Mouse (Mus musculus) liver, adult 2 months (tissue): ENCODE measurements around the gene Anks1b.

Experiments
- CTCF ChIP-seq: fragments of 200-500 bp; IDR thresholded peaks from 2 replicates; pipeline ENCODE4 v1.5.1; 2011; ENCODE audit warnings: low read depth, low read length, control low read depth
- POLR2A ChIP-seq: fragments of 200-500 bp; IDR thresholded peaks from 2 replicates; pipeline ENCODE4 v1.6.1; 2011; ENCODE audit warnings: low read length, control low read depth; ENCODE audit not compliant: insufficient read depth; ENCODE audit errors: extremely low read depth

DNA sequence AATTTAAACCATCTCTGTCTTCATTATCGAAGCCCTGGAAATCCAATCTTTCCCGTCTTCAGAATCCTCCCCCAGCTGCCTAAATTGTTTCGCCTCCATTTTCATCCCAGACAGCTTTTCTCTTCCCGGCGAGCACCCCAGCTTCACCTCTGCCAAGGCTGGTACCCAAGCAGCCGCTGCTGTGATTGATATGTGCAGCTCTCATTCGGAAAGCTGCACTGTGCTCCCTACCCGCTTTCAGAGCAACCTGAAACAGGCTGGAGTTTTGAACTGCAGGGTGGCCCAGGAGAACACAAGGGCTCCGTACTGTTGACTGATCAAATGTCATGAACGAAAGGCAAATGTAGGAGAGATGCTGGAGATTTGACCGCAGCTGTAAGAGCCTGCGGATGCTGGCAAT is 559.2 kb downstream of the Anks1b start:
- TF ChIP-seq CTCF (no peak), POLR2A (no peak)
